ENCODE assay signal across 10 mouse cellular contexts in genomic region chr17:29762551-29762950, GRCm38 (mm10). TPM values are rescaled to one million over a fixed set of nuclear protein-coding genes. Genes with fewer than 3 reads are reported as not detected.
DNase-seq lines count a peak whose midpoint lies in the region; TF ChIP-seq lines count a peak whose summit lies in the region.
"Had no signal": no experiment of that assay in that cellular context is flagged by ENCODE, and none has a peak within 500 bp of the region (broad histone marks: within the 10 kb centered on the region; RNA-seq: fewer than 3 reads in every experiment).

No protein-coding gene starts in this region.

- TF ChIP-seq CTCF in cerebellum, adult 2 months (IDR thresholded peaks at IDR 0.05; ENCODE audit: borderline replicate concordance, insufficient read depth, low read depth, low read length) = peak; percentile 56

- H3K27ac ChIP-seq in cerebellum, adult 2 months (ENCODE audit: insufficient read depth, low read length) = no peak overlapping the region
- H3K27ac ChIP-seq: limb, embryonic 15.5 days had no signal

- intact Hi-C loops in heart, postnatal 36 days (cut with DNase I) = no loop called here

- H3K4me3 ChIP-seq in cerebellum, adult 2 months (replicated peaks; ENCODE audit: insufficient read depth, low read depth, low read length) = no peak overlapping the region
- H3K4me3 ChIP-seq: erythroblast, embryonic 14.5 days; limb, embryonic 15.5 days had no signal

- WGBS in cerebellum, adult 2 months = 82% methylated on average over 8 of the region's 8 CpGs

- no peak for TF ChIP-seq POLR2A in cerebellum, adult 2 months (IDR thresholded peaks at IDR 0.05; ENCODE audit: borderline replicate concordance, insufficient read depth, low read length)

- peak; percentile 13 to 53 for DNase-seq in heart, postnatal 36 days
- DNase-seq in heart, adult 8-10 months (ENCODE audit: low spot score) = no peak
- peak; percentile 20 to 36 for DNase-seq in urinary bladder, postnatal 36 days (ENCODE audit: low spot score in 2 of 2)
- no peak for DNase-seq in urinary bladder, postnatal 10 days (ENCODE audit: low spot score)
- peak; percentile 27 to 55 for DNase-seq in cerebellum, adult 2 months
- DNase-seq in kidney, postnatal 14 days = peak; percentile 30
- peak; percentile 62 to 65 for DNase-seq in natural killer cell, adult 2 months (ENCODE audit: low spot score in 2 of 2)
- no peak for DNase-seq in yolk sac, embryonic 10.5 days (ENCODE audit: low spot score)

- no peaks in the 10 kb centered on the region for H3K27me3 ChIP-seq in cerebellum, adult 2 months (ENCODE audit: control insufficient read depth, insufficient read depth, low read length)
- H3K27me3 ChIP-seq: limb, embryonic 15.5 days had no signal

- peaks cover 11% of the 10 kb centered on the region for H3K4me1 ChIP-seq in cerebellum, adult 2 months (ENCODE audit: control insufficient read depth, insufficient read depth, low read length)

RNA-seq across cellular contexts. Expression of gene Ccdc167, which starts 45.7 kb away (rescaled TPM):
- total RNA-seq in heart, postnatal 36 days (2021) = 10 to 100 TPM; 11.0 to 11.6 TPM
- 10 to 100 TPM; 12.4 to 14.9 (median 14.1) TPM for total RNA-seq in heart, adult 8-10 months (2022)
- polyA plus RNA-seq in cerebellum, adult 2 months (2012; rRNA removed) = 25.9 and 26.2 TPM in 2 replicates

Comparison
In these comparisons a context has a peak if more than half of its experiments do, and no peak if none do; other contexts are left out.
1. DNase-seq: peak in heart, postnatal 36 days (2 of 2), urinary bladder, postnatal 36 days (2 of 2), cerebellum, adult 2 months (2 of 2), kidney, postnatal 14 days (single experiment) and natural killer cell, adult 2 months (2 of 2); none in heart, adult 8-10 months (single experiment), urinary bladder, postnatal 10 days (single experiment) and yolk sac, embryonic 10.5 days (single experiment).